Mouse (Mus musculus) forebrain, embryonic 10.5 days (tissue): ENCODE measurements around the gene Smim11. TPM values are rescaled to one million over a fixed set of nuclear protein-coding genes. Genes with fewer than 3 reads are reported as not detected.

Source experiments
- DNase-seq: peaks from one replicate; pipeline ENCODE4 v3.0.0-alpha.2; 2017; ENCODE audit warnings: low spot score; ENCODE audit errors: extremely low spot score
- H3K27ac ChIP-seq: fragments of 300-500 bp; sonication (generic); 2 replicates; pipeline ENCODE4 v1.5.1; 2016; ENCODE audit warnings: mild to moderate bottlenecking
- H3K27me3 ChIP-seq: fragments of 300-500 bp; sonication (generic); 2 replicates; pipeline ENCODE4 v1.6.1; 2016; ENCODE audit warnings: mild to moderate bottlenecking; ENCODE audit not compliant: poor library complexity, severe bottlenecking
- H3K36me3 ChIP-seq: fragments of 300-500 bp; sonication (generic); replicated peaks from 2 replicates; pipeline ENCODE4 v1.6.1; 2016; ENCODE audit warnings: mild to moderate bottlenecking, moderate library complexity
- H3K4me1 ChIP-seq: fragments of 300-500 bp; sonication (generic); 2 replicates; pipeline ENCODE4 v1.6.1; 2016
- H3K4me3 ChIP-seq: fragments of 300-500 bp; sonication (generic); 2 replicates; pipeline ENCODE4 v1.5.1; 2016; ENCODE audit warnings: mild to moderate bottlenecking, moderate library complexity
- H3K9me3 ChIP-seq: fragments of 300-500 bp; sonication (generic); 2 replicates; pipeline ENCODE4 v1.6.1; 2016; ENCODE audit warnings: mild to moderate bottlenecking, moderate library complexity
- WGBS: fragments of 180-500 bp; shearing (Covaris S2); methylation state at CpG from one replicate; pipeline ENCODE4 v1.1.7; 2016; 5-methylcytosine and 5-hydroxymethylcytosine counted together
- polyA plus RNA-seq: library from polyadenylated mRNA; unstranded; fragments of >200 nt; fragmentation: Nextera tagmentation; extraction: Ambion mirVana; gene quantifications from 2 replicates; pipeline ENCODE4 v1.2.1, GENCODE M21; 2016

The Smim11 gene
- polyA plus RNA-seq, 1 experiment from 2014 or later = 125 TPM

DNA sequence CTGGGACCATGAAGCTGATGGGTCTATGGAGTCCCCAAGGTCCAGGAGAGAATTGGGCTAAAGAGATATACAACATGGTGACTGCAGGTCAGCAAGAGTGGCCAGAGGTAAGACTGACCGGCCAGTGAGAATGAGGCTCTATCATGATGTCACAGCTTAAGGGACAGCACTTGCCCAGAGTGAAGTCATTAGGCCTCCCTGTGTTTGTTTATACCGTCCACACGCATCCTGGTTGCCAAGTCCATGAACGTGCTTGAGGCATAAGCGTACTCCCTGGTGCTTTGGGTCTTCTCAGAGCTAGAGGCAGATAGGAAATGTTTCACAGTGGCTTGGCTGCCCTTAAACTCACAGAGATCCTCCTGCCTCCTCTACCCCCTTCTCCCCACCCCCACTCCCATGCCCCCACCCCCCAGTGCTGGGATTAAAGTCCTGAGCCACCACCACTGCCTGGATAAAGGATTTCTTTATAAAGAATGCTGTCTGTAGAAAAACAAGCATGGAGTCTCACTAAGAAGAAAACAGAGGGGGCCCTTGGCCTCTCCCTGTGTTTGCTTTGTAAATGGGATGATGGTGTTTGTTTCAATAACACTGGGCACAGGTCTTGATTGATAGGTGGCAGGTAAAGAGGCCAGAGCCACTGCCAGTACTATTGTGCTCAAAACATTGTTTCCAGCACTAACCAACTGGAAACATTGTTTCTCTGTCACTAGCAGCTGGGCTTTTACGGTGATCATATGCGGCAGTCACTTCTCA is 23.4 kb downstream of the Smim11 start:
- H3K4me1 ChIP-seq = peaks cover 22% of the 10 kb centered on the region
- no peaks in the 10 kb centered on the region for H3K36me3 ChIP-seq
- H3K4me3 ChIP-seq = no peak overlapping the region
- no peaks in the 10 kb centered on the region for H3K9me3 ChIP-seq
- 37% methylated on average over 7 of the region's 7 CpGs for WGBS
- DNase-seq = no peak
- H3K27me3 ChIP-seq = peaks cover 15% of the 10 kb centered on the region
- peak overlapping the region; percentile 56; the same call in 1 of the 2 replicates for H3K27ac ChIP-seq

DNA sequence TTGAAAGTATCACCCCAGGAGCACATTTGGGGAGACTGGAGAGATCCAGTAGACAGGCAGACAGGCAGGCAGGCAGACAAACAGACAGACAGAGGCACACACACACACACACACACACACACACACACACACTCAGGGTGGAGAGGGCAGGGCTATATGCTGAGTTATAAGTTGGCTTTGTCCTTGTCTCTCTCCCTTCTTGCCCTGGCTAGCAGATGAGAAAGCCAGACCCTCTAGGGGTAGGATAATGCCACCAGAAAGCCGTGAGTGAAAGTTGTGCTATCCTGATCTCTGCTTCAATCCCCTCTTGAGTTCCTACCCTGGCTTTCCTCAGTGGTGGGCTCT is 23.9 kb downstream of the Smim11 start:
- Histone ChIP-seq H3K36me3 (no peaks in the 10 kb centered on the region), H3K27me3 (peaks cover 15% of the 10 kb centered on the region), H3K4me3 (no peak overlapping the region), H3K4me1 (peaks cover 24% of the 10 kb centered on the region), H3K9me3 (no peaks in the 10 kb centered on the region), H3K27ac (peak overlapping the region; percentile 56; the same call in 1 of the 2 replicates)
- no peak for DNase-seq
- 43% methylated on average over 1 of the region's 1 CpGs for WGBS

DNA sequence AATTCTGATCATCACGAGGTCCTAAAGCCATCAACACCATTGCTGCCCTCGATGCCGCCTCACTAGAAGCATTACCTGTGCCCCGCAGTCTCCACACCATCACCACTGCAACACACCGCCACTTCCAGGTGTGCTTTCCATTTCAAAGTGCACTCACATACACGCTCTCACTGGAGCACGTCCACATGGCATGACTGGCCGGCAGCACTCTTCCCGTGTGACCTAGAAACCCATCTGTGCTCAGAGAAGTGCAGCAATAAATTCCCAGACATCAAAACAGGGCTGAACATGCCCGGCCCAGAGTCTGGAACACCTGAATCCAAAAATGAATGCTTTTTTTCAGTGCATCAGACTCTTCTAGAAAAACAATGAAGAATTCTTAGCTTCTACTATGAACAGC is 26.8 kb downstream of the Smim11 start:
- Histone ChIP-seq H3K4me1 (peaks cover 37% of the 10 kb centered on the region), H3K9me3 (no peaks in the 10 kb centered on the region), H3K4me3 (no peak overlapping the region), H3K27ac (no peak overlapping the region), H3K27me3 (peaks cover 11% of the 10 kb centered on the region), H3K36me3 (no peaks in the 10 kb centered on the region)
- no peak for DNase-seq
- 94% methylated on average over 10 of the region's 10 CpGs for WGBS

DNA sequence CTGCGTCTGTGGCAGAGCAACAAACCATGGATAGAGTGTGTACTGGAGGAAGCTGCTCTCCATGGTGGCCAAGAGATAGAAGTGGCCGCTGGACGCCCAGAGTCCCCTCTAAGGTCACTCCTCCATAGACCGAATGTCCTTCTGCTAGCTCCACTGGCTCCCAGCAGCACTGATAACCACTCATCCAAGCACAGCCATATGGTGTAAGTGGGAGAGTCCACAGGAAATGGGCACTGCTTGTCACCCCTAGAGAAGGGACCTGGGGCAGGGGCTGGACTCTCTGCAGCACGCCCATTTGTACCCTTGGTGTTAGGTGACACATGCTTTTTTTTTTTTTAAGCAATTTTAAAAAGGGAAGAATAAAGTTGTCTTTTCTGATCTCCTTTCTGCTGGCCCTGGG is 29.9 kb downstream of the Smim11 start:
- no peaks in the 10 kb centered on the region for H3K9me3 ChIP-seq
- H3K36me3 ChIP-seq = no peaks in the 10 kb centered on the region
- H3K4me3 ChIP-seq = no peak overlapping the region
- peaks cover 28% of the 10 kb centered on the region for H3K4me1 ChIP-seq
- DNase-seq = no peak
- WGBS = 85% methylated on average over 5 of the region's 5 CpGs
- H3K27ac ChIP-seq = no peak overlapping the region
- peaks cover 21% of the 10 kb centered on the region for H3K27me3 ChIP-seq

DNA sequence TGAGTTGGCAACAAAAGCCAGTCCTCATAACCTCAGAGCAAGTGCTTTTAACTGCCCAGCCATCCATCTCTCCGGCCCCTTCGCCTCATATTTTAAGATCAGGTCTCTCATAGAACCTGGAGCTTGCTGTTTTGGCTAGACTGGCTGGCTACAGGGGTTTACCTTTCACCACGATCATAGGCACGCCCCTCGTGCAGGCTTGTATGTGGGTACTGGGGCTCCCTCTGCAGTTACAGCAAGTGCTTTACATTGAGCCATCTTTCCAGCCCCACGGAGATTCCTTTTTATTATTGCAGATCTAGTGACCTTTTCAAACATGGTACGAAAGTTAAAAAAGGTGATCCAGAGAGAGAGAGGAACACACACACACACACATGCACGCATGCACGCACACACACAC is 33.5 kb downstream of the Smim11 start:
- no peak for DNase-seq
- WGBS = 65% methylated on average over 9 of the region's 9 CpGs
- Histone ChIP-seq H3K27me3 (peaks cover 26% of the 10 kb centered on the region), H3K9me3 (no peaks in the 10 kb centered on the region), H3K36me3 (no peaks in the 10 kb centered on the region), H3K4me1 (peaks cover 31% of the 10 kb centered on the region), H3K4me3 (no peak overlapping the region), H3K27ac (no peak overlapping the region)

DNA sequence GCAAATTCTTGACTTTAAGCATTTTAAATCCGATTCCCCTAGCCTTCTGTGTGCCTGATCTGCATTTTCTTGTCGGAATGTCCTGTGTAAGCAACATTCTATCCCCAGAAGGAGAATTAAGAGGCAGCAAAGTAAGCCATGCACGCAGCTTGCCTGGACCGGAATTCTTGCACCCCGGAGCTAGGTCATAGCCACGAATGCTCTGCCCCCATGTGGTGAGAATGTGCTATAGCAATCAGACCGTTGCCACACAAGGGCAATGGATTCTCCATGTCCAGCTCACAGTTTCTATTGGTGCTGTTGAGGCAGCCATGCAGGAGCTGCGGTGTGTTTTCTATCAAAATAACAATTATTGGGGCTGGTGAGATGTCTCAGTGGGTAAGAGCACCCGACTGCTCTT is 35.2 kb downstream of the Smim11 start:
- peak; percentile 84 for DNase-seq
- peaks cover 26% of the 10 kb centered on the region for H3K27me3 ChIP-seq
- 10% methylated on average over 9 of the region's 9 CpGs for WGBS
- H3K27ac ChIP-seq = 0 out of 2 replicates have a peak overlapping the region, but pooled peaks have one; percentile 13
- H3K9me3 ChIP-seq = no peaks in the 10 kb centered on the region
- H3K4me1 ChIP-seq = peaks cover 41% of the 10 kb centered on the region
- no peaks in the 10 kb centered on the region for H3K36me3 ChIP-seq
- H3K4me3 ChIP-seq = no peak overlapping the region

DNA sequence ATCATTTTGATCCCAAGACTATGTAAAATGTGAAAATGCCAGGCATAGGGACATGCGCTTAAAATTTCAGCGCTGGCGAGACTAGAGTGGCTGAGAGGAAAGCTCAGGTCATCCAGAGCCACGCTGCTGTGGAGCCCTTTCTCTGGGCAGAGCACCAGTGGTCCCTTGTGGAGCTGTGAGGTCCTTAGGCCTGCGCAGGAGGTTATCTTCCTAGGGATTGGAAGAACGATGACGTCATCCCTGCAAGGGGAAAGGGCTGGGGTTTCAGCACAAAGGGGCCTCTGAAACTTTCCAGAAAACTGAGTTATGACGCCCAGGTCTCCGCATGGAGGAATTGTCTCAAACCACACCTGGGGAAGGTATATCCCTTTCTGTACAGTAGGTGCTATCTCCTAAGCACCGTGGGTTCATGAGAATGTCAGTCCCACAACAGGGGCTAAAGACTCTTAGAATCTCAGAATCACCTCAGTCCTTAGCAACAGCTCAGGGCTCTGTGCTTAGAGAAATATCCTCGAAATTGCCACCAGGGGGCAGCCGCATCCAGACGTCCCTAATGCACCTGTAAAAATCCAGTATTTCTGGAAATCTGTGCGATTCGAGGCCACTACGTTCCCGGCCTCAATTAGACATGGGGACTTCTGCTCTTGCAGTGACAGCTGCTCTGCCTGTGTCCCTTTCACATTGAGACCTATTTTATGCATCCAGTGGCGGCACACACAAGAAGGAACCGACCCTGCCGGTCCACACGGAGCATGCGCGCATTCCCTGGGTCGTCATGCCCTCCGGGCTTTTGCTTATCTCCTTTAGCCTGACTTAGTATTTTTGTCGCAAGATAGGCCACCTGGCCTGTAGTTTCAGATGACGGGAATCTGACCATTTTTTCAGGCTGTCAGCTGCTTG is 39.8 kb downstream of the Smim11 start:
- Histone ChIP-seq H3K4me3 (peak overlapping the region; percentile 46), H3K27ac (peak overlapping the region; percentile 62), H3K36me3 (no peaks in the 10 kb centered on the region), H3K4me1 (peaks cover 28% of the 10 kb centered on the region), H3K27me3 (peaks cover 11% of the 10 kb centered on the region), H3K9me3 (no peaks in the 10 kb centered on the region)
- WGBS = 34% methylated on average over 27 of the region's 27 CpGs
- DNase-seq = peak; percentile 72

DNA sequence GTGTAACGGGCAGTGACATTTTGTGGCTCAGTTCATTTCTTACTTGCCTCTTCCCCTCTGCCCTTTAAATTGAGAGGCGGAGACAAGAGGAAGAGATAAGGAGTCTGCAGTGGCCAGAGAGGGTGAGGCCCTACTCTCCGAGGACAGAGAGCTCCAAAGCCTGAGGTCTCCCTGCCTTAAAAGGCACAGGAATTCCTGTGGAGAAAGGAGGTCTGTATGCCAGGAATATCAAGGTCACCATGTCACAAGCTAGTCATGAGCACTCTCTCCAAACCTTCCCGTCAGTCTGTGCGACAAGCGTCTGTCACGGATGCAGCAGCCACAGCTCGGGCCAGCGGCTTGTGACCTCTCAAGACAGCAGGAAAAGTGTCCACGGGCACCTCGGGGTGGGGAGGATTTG is 44.1 kb downstream of the Smim11 start:
- Histone ChIP-seq H3K9me3 (no peaks in the 10 kb centered on the region), H3K4me1 (peaks cover 29% of the 10 kb centered on the region), H3K36me3 (no peaks in the 10 kb centered on the region), H3K27me3 (no peaks in the 10 kb centered on the region; the same call in 1 of the 2 replicates), H3K27ac (0 out of 2 replicates have a peak overlapping the region, but pooled peaks have one; percentile 30), H3K4me3 (no peak overlapping the region)
- WGBS = 70% methylated on average over 11 of the region's 11 CpGs
- DNase-seq = no peak

DNA sequence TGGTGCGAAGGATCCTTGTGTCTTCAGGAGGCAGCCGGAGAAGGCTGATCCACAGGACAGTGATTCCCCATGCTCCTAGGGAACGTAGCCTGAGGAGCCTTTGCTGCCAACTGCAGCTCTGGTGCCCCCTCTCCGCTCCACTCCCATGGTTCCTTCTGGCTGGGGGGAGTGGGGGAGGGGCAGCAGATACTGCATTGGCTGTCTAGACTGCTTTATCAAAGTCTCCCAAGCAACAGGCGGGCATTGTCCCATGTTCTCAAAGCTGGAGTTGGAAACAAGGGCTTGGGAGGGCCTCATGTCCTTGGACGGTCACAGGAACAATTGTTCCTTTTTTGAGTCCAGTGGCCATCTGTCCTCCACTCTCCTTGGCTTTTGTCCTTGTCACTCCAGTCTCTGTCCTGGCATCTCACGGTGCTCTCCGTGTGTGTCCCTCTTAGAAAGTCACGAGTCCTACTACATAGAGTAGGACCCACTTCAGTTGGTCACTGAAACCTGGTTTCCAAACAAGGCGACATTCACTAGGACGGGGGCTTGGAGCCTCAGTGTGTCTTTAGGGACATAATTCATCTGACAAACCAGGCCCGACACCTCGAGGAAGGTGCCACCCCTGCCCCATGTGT is 45.3 kb downstream of the Smim11 start:
- 72% methylated on average over 13 of the region's 13 CpGs for WGBS
- Histone ChIP-seq H3K27ac (peak overlapping the region; percentile 69), H3K4me1 (peaks cover 16% of the 10 kb centered on the region), H3K9me3 (no peaks in the 10 kb centered on the region), H3K27me3 (no peaks in the 10 kb centered on the region), H3K4me3 (no peak overlapping the region), H3K36me3 (no peaks in the 10 kb centered on the region)
- DNase-seq = no peak

DNA sequence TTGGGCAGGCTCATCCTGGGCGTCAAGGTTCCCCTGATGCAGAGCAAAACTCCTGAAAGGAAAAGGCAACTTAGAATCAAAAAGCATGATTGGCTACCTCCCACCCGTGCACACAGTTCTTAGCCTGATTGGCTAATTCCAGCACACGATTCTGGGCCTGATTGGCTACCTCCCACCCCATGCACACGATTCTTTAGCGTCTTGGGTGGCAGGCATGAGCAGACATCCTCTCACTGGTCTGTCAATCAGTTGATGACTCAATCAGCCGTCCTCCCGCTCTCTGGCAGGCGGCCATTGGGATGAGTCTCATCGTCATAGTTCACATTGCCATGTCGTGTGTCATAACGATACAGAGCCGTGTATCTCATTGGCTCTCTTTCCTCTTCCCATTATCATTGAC is 47.9 kb downstream of the Smim11 start:
- H3K9me3 ChIP-seq = no peaks in the 10 kb centered on the region
- DNase-seq = no peak
- H3K27ac ChIP-seq = no peak overlapping the region
- no peaks in the 10 kb centered on the region for H3K36me3 ChIP-seq
- no peak overlapping the region for H3K4me3 ChIP-seq
- peaks cover 16% of the 10 kb centered on the region for H3K4me1 ChIP-seq
- H3K27me3 ChIP-seq = no peaks in the 10 kb centered on the region
- WGBS = 93% methylated on average over 12 of the region's 12 CpGs

DNA sequence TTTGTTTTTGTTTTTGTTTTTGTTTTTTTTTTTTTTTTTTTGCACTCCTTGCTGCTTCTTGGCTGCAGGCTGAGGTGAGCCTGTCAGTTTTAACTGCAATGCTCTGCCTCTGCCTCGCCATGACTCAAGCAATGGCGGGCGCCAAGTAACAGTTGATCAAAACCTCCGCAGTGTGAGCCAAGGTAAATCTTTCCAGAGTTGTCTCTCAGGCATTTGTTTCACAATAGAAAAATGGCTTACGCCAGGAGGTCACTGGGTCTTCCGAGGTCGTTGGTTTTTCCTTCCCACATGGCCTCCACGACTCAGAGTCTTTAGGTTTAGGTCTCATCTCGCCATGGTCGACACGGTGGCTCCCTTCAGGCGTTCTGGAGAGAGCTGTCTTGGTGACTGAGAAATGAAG is 52.2 kb downstream of the Smim11 start:
- H3K27me3 ChIP-seq = peaks cover 21% of the 10 kb centered on the region
- H3K4me1 ChIP-seq = peaks cover 23% of the 10 kb centered on the region
- no peak for DNase-seq
- no peak overlapping the region for H3K4me3 ChIP-seq
- WGBS = 90% methylated on average over 12 of the region's 12 CpGs
- H3K9me3 ChIP-seq = no peaks in the 10 kb centered on the region
- H3K36me3 ChIP-seq = no peaks in the 10 kb centered on the region
- H3K27ac ChIP-seq = no peak overlapping the region

DNA sequence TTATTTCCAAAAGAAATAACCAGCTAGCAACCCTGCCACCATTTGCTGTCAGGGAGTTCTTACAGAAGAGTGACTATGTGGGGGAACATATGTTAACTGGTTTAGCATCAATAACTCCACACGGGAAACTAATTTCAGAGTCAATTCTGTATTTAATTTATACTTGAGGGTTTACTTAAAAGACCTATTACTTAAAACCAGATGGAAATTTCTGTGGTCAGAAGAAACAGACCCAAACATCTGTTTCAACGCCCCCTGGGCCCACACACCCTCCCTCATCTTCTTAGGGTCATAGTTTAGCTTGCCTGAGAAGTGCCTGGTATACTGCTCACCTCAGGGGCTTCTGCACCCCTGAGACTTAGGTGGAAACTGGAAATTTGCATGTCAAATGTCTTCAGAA is 52.8 kb downstream of the Smim11 start:
- DNase-seq = no peak
- no peaks in the 10 kb centered on the region for H3K9me3 ChIP-seq
- peaks cover 26% of the 10 kb centered on the region for H3K27me3 ChIP-seq
- 68% methylated on average over 2 of the region's 2 CpGs for WGBS
- H3K36me3 ChIP-seq = no peaks in the 10 kb centered on the region
- H3K27ac ChIP-seq = no peak overlapping the region
- peaks cover 28% of the 10 kb centered on the region for H3K4me1 ChIP-seq
- no peak overlapping the region for H3K4me3 ChIP-seq

DNA sequence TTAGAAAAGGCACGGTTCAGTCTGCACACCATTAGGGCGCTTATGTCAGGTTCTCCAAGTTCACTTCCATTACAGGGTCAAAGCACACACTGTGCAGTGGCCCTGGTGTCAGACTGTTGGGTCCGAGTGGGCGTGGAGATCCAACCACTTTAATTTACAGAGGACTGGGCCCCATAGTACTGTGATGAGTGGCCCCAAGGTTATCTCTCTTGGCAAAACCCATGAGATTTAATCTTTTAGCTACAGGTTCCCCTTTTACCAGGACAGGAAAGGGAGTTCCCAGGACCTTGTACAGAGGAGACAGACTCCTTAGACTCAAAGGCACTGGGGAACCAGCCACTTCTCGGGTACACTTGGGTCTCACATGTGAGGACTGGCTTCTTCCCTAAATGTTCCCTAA is 54.3 kb downstream of the Smim11 start:
- 81% methylated on average over 5 of the region's 5 CpGs for WGBS
- peaks cover 34% of the 10 kb centered on the region for H3K4me1 ChIP-seq

More for the DNA sequence above, 54.3 kb downstream of the Smim11 start:
- Histone ChIP-seq H3K4me3 (no peak overlapping the region), H3K36me3 (no peaks in the 10 kb centered on the region), H3K27ac (no peak overlapping the region), H3K27me3 (peaks cover 35% of the 10 kb centered on the region), H3K9me3 (no peaks in the 10 kb centered on the region)
- DNase-seq = no peak
